Comparison of ENCODE assay signal across 10 mouse cellular contexts in genomic region chr1:89015385-89015784, GRCm38 (mm10). TPM values are rescaled to one million over a fixed set of nuclear protein-coding genes. Genes with fewer than 3 reads are reported as not detected.
DNase-seq lines count a peak whose midpoint lies in the region; ATAC-seq and TF ChIP-seq lines count a peak whose summit lies in the region.
"Had no signal": no experiment of that assay in that cellular context is flagged by ENCODE, and none has a peak within 500 bp of the region (broad histone marks: within the 10 kb centered on the region; RNA-seq: fewer than 3 reads in every experiment).

No protein-coding gene starts in this region.

- peak overlapping the region; percentile 38; the same call in 1 of the 2 replicates for H3K4me2 ChIP-seq in liver, postnatal 0 days (ENCODE audit: low read depth, low read length)
- peak overlapping the region; percentile 24 for H3K4me2 ChIP-seq in limb, embryonic 14.5 days (replicated peaks; ENCODE audit: low read depth, low read length, severe bottlenecking)
- peak overlapping the region; percentile 40 for H3K4me2 ChIP-seq in stomach, embryonic 16.5 days (ENCODE audit: low read depth, low read length)
- H3K4me2 ChIP-seq: neural tube, embryonic 13.5 days had no signal

- ATAC-seq in liver, postnatal 0 days: no peak
- ATAC-seq in granulocyte monocyte progenitor cell, adult 5-6 weeks (replicated peaks; ENCODE audit: poor library complexity, severe bottlenecking): peak; percentile 49
- no peak; the same call in 1 of the 2 replicates for ATAC-seq in limb, embryonic 14.5 days (ENCODE audit: low FRiP score, low read depth)
- peak; percentile 90; the same call in 1 of the 2 replicates for ATAC-seq in stomach, embryonic 16.5 days (ENCODE audit: insufficient read depth, low FRiP score)
- ATAC-seq: Patski had no signal

- 33% methylated on average over 12 of the region's 12 CpGs for WGBS in liver, postnatal 0 days (ENCODE audit: insufficient replicate concordance)
- 15% methylated on average over 12 of the region's 12 CpGs for WGBS in limb, embryonic 14.5 days
- WGBS in stomach, embryonic 16.5 days: 21% methylated on average over 12 of the region's 12 CpGs

- no peak for TF ChIP-seq POLR2A in limb, embryonic 14.5 days (IDR thresholded peaks at IDR 0.05; ENCODE audit: borderline replicate concordance, extremely low read depth, insufficient read depth, insufficient read length)

- H3K27ac ChIP-seq in liver, postnatal 0 days (ENCODE audit: low read depth): no peak overlapping the region
- no peak overlapping the region for H3K27ac ChIP-seq in limb, embryonic 14.5 days (replicated peaks; ENCODE audit: low read depth, low read length)
- H3K27ac ChIP-seq in stomach, embryonic 16.5 days (ENCODE audit: low read length): peak overlapping the region; percentile 75
- H3K27ac ChIP-seq: neural tube, embryonic 13.5 days had no signal

- no peaks in the 10 kb centered on the region for H3K27me3 ChIP-seq in liver, postnatal 0 days (ENCODE audit: insufficient read depth, low read length)
- no peaks in the 10 kb centered on the region for H3K27me3 ChIP-seq in limb, embryonic 14.5 days (ENCODE audit: control insufficient read depth, insufficient read depth, low read length)
- no peaks in the 10 kb centered on the region for H3K27me3 ChIP-seq in stomach, embryonic 16.5 days (ENCODE audit: control insufficient read depth, insufficient read depth, low read length)
- H3K27me3 ChIP-seq: neural tube, embryonic 13.5 days; Patski had no signal

- TF ChIP-seq EP300 in liver, postnatal 0 days (IDR thresholded peaks at IDR 0.05; ENCODE audit: low read depth): no peak

- no peak overlapping the region for H3K9ac ChIP-seq in liver, postnatal 0 days (replicated peaks)
- H3K9ac ChIP-seq in limb, embryonic 14.5 days (ENCODE audit: low read depth, low read length, severe bottlenecking): no peak overlapping the region
- H3K9ac ChIP-seq in stomach, embryonic 16.5 days (ENCODE audit: low read length): peak overlapping the region; percentile 32
- H3K9ac ChIP-seq: neural tube, embryonic 13.5 days had no signal

- no peak for TF ChIP-seq CTCF in liver, postnatal 0 days (IDR thresholded peaks at IDR 0.05; ENCODE audit: low read depth)

- H3K36me3 ChIP-seq in liver, postnatal 0 days (replicated peaks; ENCODE audit: insufficient read depth, low read length): no peaks in the 10 kb centered on the region
- no peaks in the 10 kb centered on the region for H3K36me3 ChIP-seq in limb, embryonic 14.5 days (ENCODE audit: control insufficient read depth, insufficient read depth, low read length)
- H3K36me3 ChIP-seq in stomach, embryonic 16.5 days (ENCODE audit: control insufficient read depth, insufficient read depth, low read length): no peaks in the 10 kb centered on the region
- H3K36me3 ChIP-seq: neural tube, embryonic 13.5 days had no signal

- DNase-seq in liver, postnatal 0 days: no peak
- DNase-seq in liver: no peak
- DNase-seq in limb, embryonic 14.5 days (ENCODE audit: low spot score): no peak
- no peak for DNase-seq in T-cell, adult 2 months (ENCODE audit: low spot score)
- DNase-seq in right cerebral cortex, postnatal 14 days: no peak
- no peak for DNase-seq in adrenal gland, postnatal 36 days

- H3K4me1 ChIP-seq in liver, postnatal 0 days (ENCODE audit: insufficient read depth): no peaks in the 10 kb centered on the region
- peaks cover 5% of the 10 kb centered on the region; the same call in 1 of the 2 replicates for H3K4me1 ChIP-seq in limb, embryonic 14.5 days (ENCODE audit: control insufficient read depth, insufficient read depth, low read length)
- peaks cover 11% of the 10 kb centered on the region for H3K4me1 ChIP-seq in stomach, embryonic 16.5 days (ENCODE audit: control insufficient read depth, insufficient read depth, low read length)

- no peak overlapping the region for H3K4me3 ChIP-seq in liver, postnatal 0 days (ENCODE audit: low read depth, low read length)
- no peak overlapping the region for H3K4me3 ChIP-seq in limb, embryonic 14.5 days (replicated peaks; ENCODE audit: low read length)
- H3K4me3 ChIP-seq in stomach, embryonic 16.5 days (replicated peaks; ENCODE audit: low read length): peak overlapping the region; percentile 24
- H3K4me3 ChIP-seq: neural tube, embryonic 13.5 days had no signal

- H3K9me3 ChIP-seq in liver, postnatal 0 days (ENCODE audit: low read length): no peaks in the 10 kb centered on the region
- H3K9me3 ChIP-seq in limb, embryonic 14.5 days (ENCODE audit: control insufficient read depth, low read length): no peaks in the 10 kb centered on the region
- H3K9me3 ChIP-seq in stomach, embryonic 16.5 days (replicated peaks; ENCODE audit: control insufficient read depth, low read length): no peaks in the 10 kb centered on the region
- H3K9me3 ChIP-seq: neural tube, embryonic 13.5 days had no signal

RNA-seq across cellular contexts. Expression of gene Sh3bp4, which starts 54.8 kb away (rescaled TPM):
- polyA plus RNA-seq in liver, postnatal 0 days (2015; fragmentation: Nextera tagmentation; extraction: Ambion mirVana): 0.60 and 0.70 TPM in 2 replicates
- 0.41 and 0.88 TPM in 2 replicates for total RNA-seq in granulocyte monocyte progenitor cell, adult 5-6 weeks (2014; fragmentation: Nextera tagmentation)
- total RNA-seq in granulocyte monocyte progenitor cell, adult 5-6 weeks (2017): not detected in 2 replicates
- polyA plus RNA-seq in limb, embryonic 14.5 days (2012; rRNA removed): 20.8 and 26.5 TPM in 2 replicates
- polyA plus RNA-seq in limb, embryonic 14.5 days (2014; fragmentation: Nextera tagmentation; extraction: Ambion mirVana): 20.4 and 21.2 TPM in 2 replicates
- polyA plus RNA-seq in stomach, embryonic 16.5 days (2015; fragmentation: Nextera tagmentation; extraction: Ambion mirVana): 20.1 and 20.6 TPM in 2 replicates
- total RNA-seq in adrenal gland, postnatal 36 days (2021): 10 to 100 TPM; 14.1 to 17.8 TPM

Comparison
In these comparisons a context has a peak if more than half of its experiments do, and no peak if none do; other contexts are left out.
1. ATAC-seq: peak in granulocyte monocyte progenitor cell, adult 5-6 weeks (single experiment) and stomach, embryonic 16.5 days (single experiment); none in liver, postnatal 0 days (single experiment) and limb, embryonic 14.5 days (single experiment).
2. RNA of gene Sh3bp4, which starts 54.8 kb away (polyA plus RNA-seq): 20.4 to 26.5 TPM in limb, embryonic 14.5 days and 20.1 to 20.6 TPM in stomach, embryonic 16.5 days; 0.60 to 0.70 TPM in liver, postnatal 0 days; every median in the first group is over 10 times any median in the second.
3. Peak in every context shown above with its lines, with median percentiles within 50 percentile points of each other: H3K4me2 ChIP-seq.